Mouse (Mus musculus): Measurements from ENCODE around the gene Dusp5.

Gene Dusp5

DNA sequence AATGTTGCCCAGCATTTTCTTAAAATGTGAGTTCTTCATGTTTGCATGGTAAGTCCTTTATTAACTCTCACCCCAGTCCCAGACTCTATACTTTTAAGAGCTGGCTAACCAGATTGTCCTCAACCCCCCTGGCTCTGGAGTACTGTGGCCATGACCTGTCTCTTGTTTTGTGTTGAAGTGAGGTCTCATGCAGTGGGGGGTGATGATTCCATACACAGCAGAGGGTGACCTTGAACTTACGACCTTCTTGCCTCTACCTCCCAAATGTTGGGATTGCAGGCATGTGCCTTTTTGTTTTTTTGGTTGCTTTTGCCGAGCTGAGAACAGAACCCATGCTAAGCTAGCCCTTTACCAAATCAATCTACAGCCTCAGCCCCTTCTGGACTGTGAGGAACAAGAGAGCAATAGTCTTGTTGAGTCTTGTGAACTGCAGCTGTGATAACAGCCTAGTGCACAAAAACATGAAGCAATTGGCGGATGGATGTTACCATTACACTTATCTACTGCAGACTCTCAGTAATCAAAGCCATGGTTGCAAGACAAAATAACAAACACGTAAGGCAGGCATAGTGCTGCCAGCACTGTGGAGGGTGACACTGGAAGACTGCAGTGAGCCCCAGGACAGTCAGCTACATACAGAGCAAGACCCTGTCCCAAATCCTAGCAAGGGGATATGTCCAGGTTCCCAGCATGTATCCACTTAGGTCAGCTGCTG lies 46.5 kb downstream of the Dusp5 start:
- 87% methylated on average over 4 of the region's 4 CpGs for WGBS

DNA sequence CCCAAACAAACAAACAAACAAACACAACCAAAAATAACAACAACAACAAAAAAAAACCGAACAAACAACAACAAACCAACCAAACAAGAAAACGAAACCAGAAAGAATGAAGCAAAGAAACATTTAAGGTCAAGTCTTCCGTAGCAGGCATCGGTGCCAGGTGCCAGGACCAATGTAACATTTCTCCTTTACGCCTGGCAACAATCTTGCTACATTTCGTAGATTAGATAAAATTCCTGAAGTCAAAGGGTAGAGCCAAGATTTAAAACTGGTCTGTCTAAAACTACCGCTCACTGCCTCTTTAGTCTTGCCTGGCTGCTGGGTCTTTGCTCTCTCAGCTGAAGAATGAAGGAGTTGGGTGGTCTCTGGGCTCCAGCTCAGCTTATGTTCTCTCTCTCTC lies 47.2 kb downstream of the Dusp5 start:
- WGBS: 87% methylated on average over 7 of the region's 7 CpGs

DNA sequence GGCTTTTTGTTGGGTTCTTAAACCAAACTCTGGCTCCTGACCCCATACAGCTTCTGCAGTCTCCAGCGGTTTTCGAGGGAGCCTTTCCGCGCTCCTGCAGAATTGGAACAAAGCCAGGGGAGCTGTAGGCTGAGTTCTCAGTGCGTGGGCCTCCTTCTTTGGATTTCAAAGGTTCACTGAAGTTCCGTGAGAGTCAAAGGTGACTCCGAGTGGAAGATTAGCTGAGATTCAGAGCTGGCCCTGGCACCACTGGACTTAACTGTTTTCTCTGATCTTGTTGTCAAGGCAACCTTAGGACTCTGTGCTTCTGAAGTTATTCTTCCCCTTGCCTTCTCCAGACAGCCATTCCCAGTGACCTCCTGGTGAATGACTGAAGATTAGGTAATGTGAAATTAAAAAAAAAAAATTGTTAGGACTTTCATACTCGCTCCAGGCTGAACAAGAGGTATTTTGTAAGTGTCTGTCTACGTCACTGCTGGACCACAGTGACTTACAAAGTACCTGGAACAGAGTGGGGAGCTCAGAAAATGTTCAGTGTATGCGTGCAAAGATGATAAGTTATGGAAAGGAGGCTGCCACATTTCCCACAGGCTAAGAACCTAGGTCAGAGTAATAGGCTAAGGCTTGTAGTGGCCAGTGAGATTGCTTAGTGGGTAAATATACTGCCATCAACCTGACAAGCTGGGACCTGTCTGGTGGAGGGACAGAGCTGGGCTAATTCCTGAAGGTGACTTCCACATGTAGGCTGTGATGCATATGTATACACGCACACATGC lies 48.3 kb downstream of the Dusp5 start:
- WGBS: 51% methylated on average over 11 of the region's 11 CpGs

DNA sequence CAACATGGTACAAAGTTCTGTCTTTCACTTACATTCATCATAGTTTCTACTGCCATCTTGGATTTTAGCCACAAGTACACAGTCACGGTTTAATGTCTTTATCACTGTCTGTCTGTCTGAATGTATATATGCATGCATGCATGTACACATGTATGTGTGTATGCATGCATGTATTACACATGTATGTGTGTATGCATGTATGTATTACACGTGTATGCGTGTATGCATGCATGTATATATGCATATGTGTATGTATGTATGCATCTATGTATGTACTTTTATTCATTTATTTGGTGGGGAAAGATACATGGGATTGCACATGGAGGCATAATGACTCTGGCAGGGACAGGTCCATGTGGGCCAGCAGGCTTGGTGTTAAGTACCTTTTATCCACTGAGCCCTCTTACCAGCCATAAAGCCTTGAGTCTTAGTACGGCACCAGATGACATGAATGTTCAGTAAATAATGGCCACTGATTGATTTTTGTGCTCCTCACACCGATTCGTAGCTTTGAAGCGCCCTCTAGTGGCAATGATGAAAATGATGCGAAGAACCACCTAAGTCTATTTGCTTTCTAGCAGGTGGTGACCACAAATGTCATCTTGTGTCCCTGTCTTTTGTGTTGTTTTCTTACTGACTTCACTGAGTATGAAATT lies 49.8 kb downstream of the Dusp5 start:
- 11% methylated on average over 8 of the region's 8 CpGs for WGBS

DNA sequence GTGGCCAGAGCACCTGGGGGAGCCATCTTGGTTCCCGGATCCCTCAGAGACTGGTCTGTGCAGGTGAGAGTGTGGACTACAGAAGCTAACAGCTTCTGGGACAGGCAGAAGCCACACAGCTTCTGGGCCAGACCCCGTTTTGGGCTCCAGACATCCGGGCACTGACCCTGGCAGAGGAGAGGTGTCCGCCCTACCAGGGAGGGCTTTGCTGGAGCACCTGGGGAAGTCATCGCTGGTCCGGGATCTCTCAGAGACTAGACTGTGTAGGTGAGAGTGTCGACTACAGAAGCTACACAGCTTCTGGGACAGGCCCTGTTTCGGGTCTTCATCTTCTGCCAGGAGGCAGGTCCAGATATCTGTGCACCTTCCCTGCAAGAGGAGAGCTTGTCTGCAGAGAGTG lies 51.4 kb downstream of the Dusp5 start:
- WGBS: 88% methylated on average over 8 of the region's 8 CpGs

DNA sequence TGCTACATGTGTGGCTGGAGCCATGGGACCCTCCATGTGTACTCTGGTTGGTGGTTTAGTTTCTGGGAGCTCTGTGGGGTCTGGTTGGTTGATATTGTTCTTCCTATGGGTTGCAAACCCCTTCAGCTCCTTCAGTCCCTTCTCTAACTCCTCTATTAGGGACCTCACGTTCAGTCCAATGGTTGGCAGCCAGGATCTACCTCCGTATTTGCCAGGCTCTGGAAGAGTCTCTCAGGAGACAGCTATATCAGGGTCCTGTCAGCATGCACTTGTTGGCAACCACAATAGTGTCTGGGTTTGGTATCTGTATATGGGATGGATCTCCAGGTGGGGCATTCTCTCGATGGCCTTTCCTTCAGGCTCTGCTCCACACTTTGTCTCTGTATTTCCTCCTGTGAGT lies 58.8 kb downstream of the Dusp5 start:
- 91% methylated on average over 3 of the region's 3 CpGs for WGBS

DNA sequence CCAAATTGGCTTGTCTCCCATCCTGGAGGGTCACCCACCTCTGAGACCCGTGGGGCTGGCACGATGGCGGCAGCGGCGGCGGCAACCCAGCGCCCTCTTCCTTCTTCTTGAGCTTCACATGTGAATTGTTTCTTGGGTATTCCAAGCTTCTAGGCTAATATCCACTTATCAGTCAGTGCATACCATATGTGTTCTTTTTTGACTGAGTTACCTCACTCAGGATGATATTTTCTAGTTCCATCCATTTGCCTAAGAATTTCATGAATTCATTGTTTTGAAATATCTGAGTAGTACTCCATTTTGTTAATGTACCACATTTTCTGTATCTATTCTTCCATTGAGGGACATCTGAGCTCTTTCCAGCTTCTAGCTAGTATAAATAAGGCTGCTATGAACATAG lies 60.1 kb downstream of the Dusp5 start, which contains the start of gene Nutf2-ps1:
TSS of gene Nutf2-ps1 (minus strand) at position 101 of the 400 bp plus-strand sequence.
- 95% methylated on average over 7 of the region's 7 CpGs for WGBS
